Mouse (Mus musculus) heart, adult 8-10 months (tissue): ENCODE data around the gene Wnt5b. TPM values are rescaled to one million over a fixed set of nuclear protein-coding genes. Genes with fewer than 3 reads are reported as not detected.
"Not testable (repeated sequence)": the region's sequence is repeated elsewhere in the genome, so short reads cannot be mapped to it uniquely, and the experiment has no call there.

Source experiments
- DNase-seq: peaks from one replicate; pipeline ENCODE4 v3.0.0; 2022; ENCODE audit warnings: low spot score
- total RNA-seq, 4 experiments: library from RNA; stranded (reverse); gene quantifications; 2 replicates each; pipeline ENCODE4 v1.2.4; 2022

Gene Wnt5b
- total RNA-seq, 4 experiments from 2014 or later: 1.6 to 3.8 (median 2.5) TPM

- DNase-seq: no peak
Observed at GRCm38 (mm10) chr6:119486381-119487084, 57.6 kb downstream of the Wnt5b start.

- DNase-seq: no peak
Observed at GRCm38 (mm10) chr6:119485486-119485885, 58.7 kb downstream of the Wnt5b start.

GRCm38 (mm10) chr6:119482958-119483600 lies 61.1 kb downstream of the Wnt5b start:
- no peak for DNase-seq

GRCm38 (mm10) chr6:119481741-119482390 lies 62.3 kb downstream of the Wnt5b start:
- not testable (repeated sequence) for DNase-seq

- no peak for DNase-seq
Observed at GRCm38 (mm10) chr6:119480706-119481331, 63.3 kb downstream of the Wnt5b start.

- no peak for DNase-seq
Observed at GRCm38 (mm10) chr6:119479876-119480705, 64.1 kb downstream of the Wnt5b start.

GRCm38 (mm10) chr6:119479343-119479875 lies 64.7 kb downstream of the Wnt5b start, which contains the start of gene Fbxl14:
Fbxl14 (plus strand) TSS chr6:119479668.
- no peak for DNase-seq

- DNase-seq: peak; percentile 75
Observed at GRCm38 (mm10) chr6:119478560-119479342, 65.4 kb downstream of the Wnt5b start.

GRCm38 (mm10) chr6:119477686-119478310 lies 66.3 kb downstream of the Wnt5b start:
- no peak for DNase-seq

GRCm38 (mm10) chr6:119475988-119476387 lies 68.2 kb downstream of the Wnt5b start:
- DNase-seq: no peak

GRCm38 (mm10) chr6:119473992-119474391 lies 70.2 kb downstream of the Wnt5b start:
- no peak for DNase-seq

GRCm38 (mm10) chr6:119473446-119473845 lies 70.7 kb downstream of the Wnt5b start:
- no peak for DNase-seq

GRCm38 (mm10) chr6:119472705-119473104 lies 71.4 kb downstream of the Wnt5b start:
- DNase-seq: no peak

- no peak for DNase-seq
Observed at GRCm38 (mm10) chr6:119472135-119472534, 72.0 kb downstream of the Wnt5b start.

GRCm38 (mm10) chr6:119470777-119471176 lies 73.4 kb downstream of the Wnt5b start:
- no peak for DNase-seq

- DNase-seq: no peak
Observed at GRCm38 (mm10) chr6:119467785-119468059, 76.4 kb downstream of the Wnt5b start.

GRCm38 (mm10) chr6:119466921-119467784 lies 77.0 kb downstream of the Wnt5b start:
- DNase-seq: no peak

- no peak for DNase-seq
Observed at GRCm38 (mm10) chr6:119466161-119466560, 78.0 kb downstream of the Wnt5b start.

- no peak for DNase-seq
Observed at GRCm38 (mm10) chr6:119460391-119460790, 83.8 kb downstream of the Wnt5b start.
